Mouse (Mus musculus) kidney, adult 2 months (tissue): ENCODE data around the gene Lins1.

ENCODE experiments used
- CTCF ChIP-seq: fragments of 200-500 bp; conservative IDR thresholded peaks from 2 replicates; pipeline ENCODE4 v1.5.1; 2011; ENCODE audit warnings: low read depth, mild to moderate bottlenecking, control low read depth, low read length, moderate library complexity, mixed read lengths; ENCODE audit not compliant: insufficient read depth, insufficient read length
- POLR2A ChIP-seq: fragments of 200-500 bp; IDR thresholded peaks from one replicate; pipeline ENCODE4 v1.6.1; 2011; ENCODE audit warnings: low read depth, low read length, control low read depth

- TF ChIP-seq POLR2A (no peak), CTCF (no peak)
Observed at GRCm38 (mm10) chr7:66655471-66655870, 34.2 kb upstream of the Lins1 start.
